Mouse (Mus musculus) myocyte (in vitro differentiated cells): ENCODE results near the gene Mnx1. TPM values are rescaled to one million over a fixed set of nuclear protein-coding genes. Genes with fewer than 3 reads are reported as not detected.

Experiments used
- H3K27me3 ChIP-seq: one replicate; pipeline ENCODE4 v1.6.1; 2011; ENCODE audit not compliant: control insufficient read depth, insufficient read depth, insufficient read length
- H3K36me3 ChIP-seq: one replicate; pipeline ENCODE4 v1.6.1; 2011; ENCODE audit not compliant: control insufficient read depth, insufficient read depth
- H3K4me2 ChIP-seq: one replicate; pipeline ENCODE4 v1.6.1; 2011; ENCODE audit warnings: low read depth, control low read depth
- H3K4me3 ChIP-seq: one replicate; pipeline ENCODE4 v1.5.1; 2011; ENCODE audit warnings: mild to moderate bottlenecking, control low read depth, moderate library complexity
- H3K79me2 ChIP-seq: one replicate; pipeline ENCODE4 v1.6.1; 2011; ENCODE audit not compliant: control insufficient read depth, insufficient read depth
- H3ac ChIP-seq: one replicate; pipeline ENCODE4 v1.6.1; 2011; ENCODE audit not compliant: control insufficient read depth, insufficient read length
- CEBPB ChIP-seq: IDR thresholded peaks from 2 replicates; pipeline ENCODE4 v1.6.1; 2011; ENCODE audit warnings: mild to moderate bottlenecking, moderate library complexity; ENCODE audit not compliant: poor library complexity, insufficient read depth, severe bottlenecking
- E2F4 ChIP-seq: IDR thresholded peaks from one replicate; pipeline ENCODE4 v1.6.1; 2011; ENCODE audit warnings: mild to moderate bottlenecking, control low read depth, moderate library complexity; ENCODE audit not compliant: insufficient read depth
- MAX ChIP-seq: IDR thresholded peaks from one replicate; pipeline ENCODE4 v1.6.1; 2011; ENCODE audit warnings: low read depth, mild to moderate bottlenecking, control low read depth
- MYOD1 ChIP-seq, 3 experiments: IDR thresholded peaks; one replicate each; pipeline ENCODE4 v1.6.1; 2011; ENCODE audit warnings: control low read depth in 2 of 3, low read depth in 2 of 3, mild to moderate bottlenecking in 2 of 3, moderate library complexity in 1 of 3; ENCODE audit not compliant: insufficient read length in 2 of 3, control insufficient read depth in 1 of 3
- MYOG ChIP-seq, 3 experiments: IDR thresholded peaks; one replicate each; pipeline ENCODE4 v1.6.1; 2011; ENCODE audit warnings: control low read depth in 2 of 3, low read depth in 2 of 3, mild to moderate bottlenecking in 2 of 3; ENCODE audit not compliant: insufficient read length in 2 of 3, control insufficient read depth in 1 of 3, insufficient read depth in 1 of 3
- POLR2A ChIP-seq: IDR thresholded peaks from one replicate; pipeline ENCODE4 v1.6.1; 2011; ENCODE audit warnings: low read depth, mild to moderate bottlenecking, control low read depth, moderate library complexity; ENCODE audit not compliant: insufficient read length
- POLR2AphosphoS2 ChIP-seq: IDR thresholded peaks from one replicate; pipeline ENCODE4 v1.6.1; 2011; ENCODE audit warnings: low read depth, control low read depth; ENCODE audit not compliant: insufficient read length
- REST ChIP-seq: IDR thresholded peaks from one replicate; pipeline ENCODE4 v1.6.1; 2011; ENCODE audit warnings: mild to moderate bottlenecking, control low read depth, moderate library complexity; ENCODE audit not compliant: insufficient read depth, insufficient read length
- SRF ChIP-seq: IDR thresholded peaks from one replicate; pipeline ENCODE4 v1.6.1; 2011; ENCODE audit warnings: low read depth; ENCODE audit not compliant: control insufficient read depth, insufficient read length
- TCF12 ChIP-seq: IDR thresholded peaks from one replicate; pipeline ENCODE4 v1.6.1; 2011; ENCODE audit warnings: mild to moderate bottlenecking, control low read depth; ENCODE audit not compliant: poor library complexity, insufficient read depth, severe bottlenecking
- TCF3 ChIP-seq: IDR thresholded peaks from one replicate; pipeline ENCODE4 v1.6.1; 2011; ENCODE audit warnings: low read depth, control low read depth; ENCODE audit not compliant: insufficient read length
- USF1 ChIP-seq: IDR thresholded peaks from one replicate; pipeline ENCODE4 v1.6.1; 2011; ENCODE audit warnings: low read depth, mild to moderate bottlenecking, control low read depth, moderate library complexity
- polyA plus RNA-seq: library from polyadenylated mRNA; unstranded; fragments of >200 nt; fragmentation: generic; extraction: Trizol; gene quantifications from one replicate; pipeline ENCODE4 v1.2.1, GENCODE M21; 2012; ENCODE audit warnings: missing spikeins

The Mnx1 gene
- polyA plus RNA-seq, 1 experiment, result not detected

GRCm38 (mm10) chr5:29485941-29486320 lies 7.7 kb upstream of the Mnx1 start:
- H3K27me3 ChIP-seq, result peaks cover 73% of the 10 kb centered on the region
- TF ChIP-seq POLR2AphosphoS2 (no peak), TCF12 (no peak)
- no peaks in the 10 kb centered on the region for H3K79me2 ChIP-seq
- H3K4me3 ChIP-seq, result no peak overlapping the region
- H3ac ChIP-seq, result no peak overlapping the region
- no peak overlapping the region for H3K4me2 ChIP-seq
- no peaks in the 10 kb centered on the region for H3K36me3 ChIP-seq

GRCm38 (mm10) chr5:29484965-29485940 lies 7.0 kb upstream of the Mnx1 start:
- Histone ChIP-seq H3K36me3 (no peaks in the 10 kb centered on the region), H3K4me2 (no peak overlapping the region), H3ac (no peak overlapping the region), H3K27me3 (peaks cover 77% of the 10 kb centered on the region), H3K4me3 (no peak overlapping the region), H3K79me2 (no peaks in the 10 kb centered on the region)
- TF ChIP-seq MYOG (IDR thresholded peaks at IDR 0.05; ENCODE audit: control insufficient read depth in 1 of 3, insufficient read depth in 1 of 3, insufficient read length in 2 of 3, low read depth in 2 of 3), result no peak
- TF ChIP-seq MAX, result no peak
- TF ChIP-seq E2F4, result no peak
- no peak for TF ChIP-seq SRF
- TF ChIP-seq POLR2A, result no peak
- no peak for TF ChIP-seq USF1
- no peak for TF ChIP-seq REST
- TF ChIP-seq CEBPB, result no peak
- TF ChIP-seq TCF12, result no peak
- TF ChIP-seq TCF3, result no peak
- no peak for TF ChIP-seq MYOD1 (IDR thresholded peaks at IDR 0.05; ENCODE audit: control insufficient read depth in 1 of 3, insufficient read length in 2 of 3, low read depth in 2 of 3)
- TF ChIP-seq POLR2AphosphoS2, result no peak

GRCm38 (mm10) chr5:29483801-29484200 lies 5.5 kb upstream of the Mnx1 start:
- H3ac ChIP-seq, result no peak overlapping the region
- H3K4me2 ChIP-seq, result no peak overlapping the region
- H3K36me3 ChIP-seq, result no peaks in the 10 kb centered on the region
- peaks cover 76% of the 10 kb centered on the region for H3K27me3 ChIP-seq
- TF ChIP-seq MAX, result no peak
- no peak for TF ChIP-seq POLR2A
- no peak for TF ChIP-seq MYOD1 (IDR thresholded peaks at IDR 0.05; ENCODE audit: control insufficient read depth in 1 of 3, insufficient read length in 2 of 3, low read depth in 2 of 3)
- no peak for TF ChIP-seq REST
- no peak for TF ChIP-seq USF1
- TF ChIP-seq SRF, result no peak
- no peak for TF ChIP-seq TCF3
- TF ChIP-seq CEBPB, result no peak
- TF ChIP-seq POLR2AphosphoS2, result no peak
- no peak for TF ChIP-seq TCF12
- no peak for TF ChIP-seq E2F4
- TF ChIP-seq MYOG (IDR thresholded peaks at IDR 0.05; ENCODE audit: control insufficient read depth in 1 of 3, insufficient read depth in 1 of 3, insufficient read length in 2 of 3, low read depth in 2 of 3), result no peak
- H3K4me3 ChIP-seq, result no peak overlapping the region
- H3K79me2 ChIP-seq, result no peaks in the 10 kb centered on the region

- no peaks in the 10 kb centered on the region for H3K36me3 ChIP-seq
- TF ChIP-seq MYOD1 (IDR thresholded peaks at IDR 0.05; ENCODE audit: control insufficient read depth in 1 of 3, insufficient read length in 2 of 3, low read depth in 2 of 3), result no peak
- TF ChIP-seq E2F4, result no peak
- no peak for TF ChIP-seq TCF12
- no peak for TF ChIP-seq POLR2AphosphoS2
- no peak for TF ChIP-seq MYOG (IDR thresholded peaks at IDR 0.05; ENCODE audit: control insufficient read depth in 1 of 3, insufficient read depth in 1 of 3, insufficient read length in 2 of 3, low read depth in 2 of 3)
- TF ChIP-seq POLR2A, result no peak
- no peak for TF ChIP-seq SRF
- no peak for TF ChIP-seq CEBPB
- no peak for TF ChIP-seq MAX
- TF ChIP-seq REST, result no peak
- no peak for TF ChIP-seq TCF3
- no peak for TF ChIP-seq USF1
- H3K79me2 ChIP-seq, result no peaks in the 10 kb centered on the region
- H3K27me3 ChIP-seq, result peaks cover 75% of the 10 kb centered on the region
- no peak overlapping the region for H3ac ChIP-seq
- H3K4me3 ChIP-seq, result no peak overlapping the region
- H3K4me2 ChIP-seq, result no peak overlapping the region
These were observed 926 bp upstream of the Mnx1 start for GRCm38 (mm10) chr5:29479198-29479593.
